Mouse (Mus musculus) T-helper 2 cell (primary cell): Measurements from ENCODE around the gene Cyp2c23.

ENCODE experiments used
- in situ Hi-C: fragments of 300-600 bp; cut with MboI, MseI; formaldehyde crosslinking; loops from one replicate; pipeline ENCODE4 v1.15.1; 2025; ENCODE audit warnings: high pct_unique_total_duplicates

The Cyp2c23 gene

DNA sequence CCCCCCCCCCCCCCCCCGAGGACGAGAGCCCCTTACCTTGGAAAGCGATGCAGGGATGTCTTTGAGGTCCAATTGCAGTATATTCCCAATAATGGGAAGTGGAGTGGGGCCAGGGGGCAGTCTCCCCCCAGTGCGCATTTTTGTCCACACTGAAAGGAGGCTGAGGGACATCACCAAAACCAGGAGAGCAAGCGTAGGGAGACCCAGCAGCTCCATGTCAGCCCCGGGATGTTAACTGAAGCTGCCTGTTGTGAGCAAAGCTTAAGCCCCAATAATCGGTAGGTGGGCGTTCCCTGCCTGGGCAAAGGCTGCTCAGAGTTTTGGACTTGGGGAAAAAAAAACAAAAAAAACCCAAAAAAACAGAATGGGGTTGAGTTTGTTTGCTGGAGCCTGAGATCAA, at the start of gene Cyp2c23:
Gene Cyp2c23 (minus strand): TSS at position 237 of the 400 bp plus-strand sequence.
- in situ Hi-C loops, result no loop called here

DNA sequence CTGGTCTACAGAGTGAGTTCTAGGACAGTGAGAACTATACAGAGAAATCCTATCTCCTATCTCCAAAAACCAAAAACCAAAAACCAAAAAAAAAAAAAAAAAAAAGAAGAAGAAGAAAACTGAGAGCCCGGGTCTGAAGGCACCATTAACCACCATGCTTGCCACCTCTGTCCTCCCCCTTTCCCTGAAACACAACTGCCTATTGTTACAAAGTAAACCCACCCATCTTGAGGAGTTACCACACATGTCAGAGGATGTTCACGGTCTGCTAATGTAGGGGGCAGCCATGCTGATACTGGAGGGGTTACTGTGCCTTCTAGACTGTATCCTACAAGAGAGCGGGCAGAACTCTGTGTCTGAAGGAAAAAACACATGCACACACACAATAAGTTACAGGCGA, 48.0 kb upstream of the Cyp2c23 start:
- in situ Hi-C loops, result no loop called here

GRCm38 (mm10) chr19:44076457-44076856, 47.4 kb upstream of the Cyp2c23 start:
- in situ Hi-C loops, result no loop called here

DNA sequence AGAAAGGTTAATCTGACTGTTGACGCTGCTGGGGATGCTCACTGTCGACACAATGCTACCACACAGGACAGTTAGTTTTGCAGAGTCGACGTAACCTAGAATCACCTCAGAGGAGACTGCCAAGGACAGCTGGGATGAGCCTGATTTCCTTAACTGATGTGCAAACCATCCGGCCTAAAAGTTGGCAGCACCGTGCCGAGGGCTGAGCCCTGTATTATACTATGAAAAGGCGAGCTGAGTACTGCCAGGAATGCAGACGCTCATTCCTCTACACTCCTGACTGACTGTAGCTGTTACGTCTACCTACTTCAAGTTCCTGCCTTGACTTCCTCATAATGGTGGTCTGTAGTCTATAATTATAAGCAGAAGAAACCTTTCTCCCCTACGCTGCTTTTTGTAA, 46.0 kb upstream of the Cyp2c23 start:
- in situ Hi-C loops, result no loop called here

- in situ Hi-C loops, result no loop called here
These were observed 42.2 kb upstream of the Cyp2c23 start for GRCm38 (mm10) chr19:44071166-44071565.

DNA sequence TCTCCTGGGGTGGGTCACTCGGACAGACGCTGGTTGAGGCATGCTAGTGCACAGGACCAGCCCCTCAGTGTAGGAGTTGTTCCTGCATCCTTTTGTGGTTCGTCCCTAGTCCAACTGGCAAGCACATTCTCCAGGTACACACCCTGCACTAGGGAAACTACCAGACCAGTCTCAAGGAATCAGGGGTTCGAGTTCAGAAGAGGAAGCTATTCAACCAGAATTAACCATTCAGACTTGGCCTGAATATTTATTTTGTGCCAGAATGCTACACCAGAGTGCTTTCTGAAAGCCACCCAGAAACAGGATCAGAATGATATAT, 40.9 kb upstream of the Cyp2c23 start:
- in situ Hi-C loops, result no loop called here

DNA sequence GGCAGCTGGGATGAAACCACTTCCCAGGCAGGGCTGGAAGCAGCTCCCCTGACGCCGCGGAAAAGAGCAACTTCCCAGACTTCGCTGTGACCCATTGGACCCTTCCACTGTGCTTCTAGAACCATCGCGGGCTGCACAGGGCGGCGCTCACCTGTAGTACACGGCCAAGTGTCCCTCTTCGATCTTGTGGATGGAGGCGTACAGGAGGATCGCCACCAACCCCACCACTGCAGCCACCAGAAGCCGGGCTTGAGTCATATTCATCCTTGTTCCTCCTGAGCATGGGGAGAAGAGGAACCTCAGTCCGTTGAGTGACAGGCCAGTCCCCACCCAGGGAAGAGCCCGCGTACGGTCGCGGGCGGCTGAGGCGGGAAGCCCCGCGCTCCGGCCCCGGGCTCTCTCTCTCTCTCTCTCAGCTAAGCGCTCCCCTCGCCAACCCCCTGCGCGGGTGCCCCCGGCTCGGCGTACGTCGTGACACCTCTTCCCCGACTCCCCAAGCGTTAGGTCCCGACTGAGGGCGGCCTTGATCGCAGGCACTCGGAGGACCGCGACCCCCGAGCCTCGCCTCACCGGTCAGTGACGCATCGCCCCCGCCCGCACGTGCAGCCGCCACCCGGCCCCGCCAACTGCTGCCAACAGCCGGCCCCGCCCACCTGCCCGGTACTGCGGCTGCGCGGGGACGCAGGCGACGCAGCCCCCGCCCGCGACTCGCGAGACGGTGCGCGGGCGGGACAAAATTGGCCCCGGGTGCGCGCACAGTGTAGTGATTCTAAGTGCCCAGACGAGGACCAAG, 40.3 kb upstream of the Cyp2c23 start, which contains the start of gene Erlin1:
Gene Erlin1 (minus strand): TSS at position 665 of the 793 bp plus-strand sequence.
- in situ Hi-C loops, result no loop called here

DNA sequence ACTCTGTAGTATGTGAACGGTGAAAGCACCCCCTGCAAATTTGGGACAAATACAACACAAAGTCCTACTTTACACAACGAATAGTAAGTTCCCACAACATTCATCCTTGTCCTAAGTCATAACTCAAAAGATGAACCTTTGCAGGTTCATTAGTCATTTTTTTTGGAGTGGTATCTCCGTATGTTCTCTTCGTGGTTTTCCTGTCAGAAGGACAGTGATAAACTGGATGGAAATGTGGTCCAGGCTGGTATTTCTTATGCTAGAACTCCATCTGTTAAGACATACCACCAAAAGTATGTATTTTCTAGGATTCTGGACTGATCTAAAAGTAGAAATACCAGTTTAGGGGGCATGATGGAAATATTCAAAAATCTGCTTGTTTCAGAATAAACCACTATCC, 39.2 kb upstream of the Cyp2c23 start:
- in situ Hi-C loops, result no loop called here

- in situ Hi-C loops, result no loop called here
These were observed 38.5 kb upstream of the Cyp2c23 start for GRCm38 (mm10) chr19:44067323-44068049.

DNA sequence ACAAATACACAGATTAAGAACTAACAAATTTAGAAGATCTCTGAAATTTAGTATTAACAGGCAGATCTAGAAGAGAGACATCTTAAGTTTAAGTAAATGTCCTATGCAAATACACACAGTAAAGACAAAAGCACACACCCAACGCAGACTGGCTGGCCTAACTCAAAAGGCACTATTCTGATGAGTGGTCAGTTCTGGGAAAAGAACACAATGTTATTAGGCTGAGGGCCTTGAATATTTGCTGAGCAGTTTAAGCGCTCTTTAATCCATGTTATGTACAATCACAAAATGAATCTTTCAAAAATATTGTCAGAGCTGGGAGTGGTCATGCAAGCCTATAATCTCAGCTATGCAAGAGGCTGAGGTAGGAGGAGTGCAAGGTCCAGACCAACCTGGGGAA, 35.7 kb upstream of the Cyp2c23 start:
- in situ Hi-C loops, result no loop called here

DNA sequence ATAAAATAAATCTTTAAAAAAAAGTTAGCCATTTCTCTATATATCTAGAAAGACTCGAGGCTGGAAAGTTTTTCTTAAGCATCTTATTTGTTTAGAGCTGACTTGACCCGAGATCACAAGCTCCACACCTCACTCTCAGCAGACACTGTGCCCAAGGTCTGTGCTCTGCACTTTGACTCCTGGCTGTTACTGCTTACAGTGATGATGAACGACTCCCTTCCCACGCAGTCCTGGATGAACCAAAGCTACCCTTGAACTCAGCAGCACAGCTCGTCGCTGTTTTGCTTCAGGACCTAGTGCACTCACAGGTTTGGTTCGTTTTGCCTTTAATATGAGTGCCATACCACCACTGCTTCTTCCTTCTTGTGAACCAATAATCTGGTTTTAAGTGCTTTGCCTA, 34.8 kb upstream of the Cyp2c23 start:
- in situ Hi-C loops, result no loop called here

GRCm38 (mm10) chr19:44060226-44060625, 31.2 kb upstream of the Cyp2c23 start:
- in situ Hi-C loops, result no loop called here

- in situ Hi-C loops, result no loop called here
These were observed 26.3 kb upstream of the Cyp2c23 start for GRCm38 (mm10) chr19:44055173-44055826.

- in situ Hi-C loops, result no loop called here
These were observed 21.4 kb upstream of the Cyp2c23 start for GRCm38 (mm10) chr19:44050388-44050787.

GRCm38 (mm10) chr19:44049282-44049681, 20.3 kb upstream of the Cyp2c23 start:
- in situ Hi-C loops, result no loop called here

- in situ Hi-C loops, result no loop called here
These were observed 16.8 kb upstream of the Cyp2c23 start for GRCm38 (mm10) chr19:44045847-44046246.

- in situ Hi-C loops, result no loop called here
These were observed 13.1 kb upstream of the Cyp2c23 start for GRCm38 (mm10) chr19:44042121-44042520.

- in situ Hi-C loops, result no loop called here
These were observed 4.4 kb upstream of the Cyp2c23 start for GRCm38 (mm10) chr19:44033396-44033795.

DNA sequence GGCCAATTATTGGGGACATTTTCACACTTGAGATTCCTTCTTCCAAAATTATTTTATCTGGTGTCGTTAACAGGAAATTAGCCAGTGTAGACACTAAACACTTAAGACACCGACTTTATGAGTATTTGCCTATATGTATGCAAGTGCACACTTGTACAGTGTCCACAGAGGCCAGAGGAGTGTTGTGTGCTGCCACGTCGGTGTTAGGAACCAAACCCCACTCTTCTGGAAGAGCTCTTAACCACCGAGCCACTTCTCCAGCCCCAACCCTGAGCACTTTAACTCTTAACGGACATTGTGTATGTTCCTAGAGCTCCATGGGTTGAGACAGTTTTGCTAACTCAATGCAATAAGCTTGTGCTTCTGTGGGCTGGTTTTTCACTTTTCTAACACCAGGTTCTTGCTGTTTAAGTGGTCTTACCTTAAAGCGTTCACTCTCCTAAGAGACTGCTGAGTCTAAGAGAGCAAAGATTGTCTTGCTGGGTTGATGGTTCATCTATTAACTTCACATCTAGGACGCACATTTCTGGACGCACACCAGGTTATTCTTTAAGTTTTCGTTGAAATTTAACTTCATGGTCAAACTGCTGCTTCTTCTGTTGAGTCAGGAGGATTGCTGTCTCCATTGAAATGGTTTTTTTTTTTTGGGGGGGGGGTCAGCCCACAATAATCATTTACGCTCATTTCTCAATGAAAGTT, 3.2 kb upstream of the Cyp2c23 start:
- in situ Hi-C loops, result no loop called here

DNA sequence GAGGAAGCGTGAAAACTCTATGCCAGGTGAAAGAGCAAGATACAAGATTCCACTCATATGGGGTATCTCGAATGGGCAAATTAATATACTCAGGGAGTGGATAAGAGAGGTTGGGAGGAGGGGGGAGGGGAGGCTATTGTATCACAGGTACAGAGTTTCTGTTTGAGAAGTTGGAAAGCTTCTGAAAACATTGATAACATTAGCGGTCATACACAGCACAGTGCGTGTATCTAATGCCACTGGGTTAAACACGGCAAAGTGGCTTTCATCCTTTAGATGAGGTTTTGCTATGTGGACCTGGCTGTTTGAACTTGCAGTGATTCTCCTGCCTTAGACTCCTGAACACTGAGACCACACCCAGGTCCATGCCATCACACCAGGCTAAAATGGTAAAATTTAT, 1.0 kb upstream of the Cyp2c23 start:
- in situ Hi-C loops, result no loop called here

DNA sequence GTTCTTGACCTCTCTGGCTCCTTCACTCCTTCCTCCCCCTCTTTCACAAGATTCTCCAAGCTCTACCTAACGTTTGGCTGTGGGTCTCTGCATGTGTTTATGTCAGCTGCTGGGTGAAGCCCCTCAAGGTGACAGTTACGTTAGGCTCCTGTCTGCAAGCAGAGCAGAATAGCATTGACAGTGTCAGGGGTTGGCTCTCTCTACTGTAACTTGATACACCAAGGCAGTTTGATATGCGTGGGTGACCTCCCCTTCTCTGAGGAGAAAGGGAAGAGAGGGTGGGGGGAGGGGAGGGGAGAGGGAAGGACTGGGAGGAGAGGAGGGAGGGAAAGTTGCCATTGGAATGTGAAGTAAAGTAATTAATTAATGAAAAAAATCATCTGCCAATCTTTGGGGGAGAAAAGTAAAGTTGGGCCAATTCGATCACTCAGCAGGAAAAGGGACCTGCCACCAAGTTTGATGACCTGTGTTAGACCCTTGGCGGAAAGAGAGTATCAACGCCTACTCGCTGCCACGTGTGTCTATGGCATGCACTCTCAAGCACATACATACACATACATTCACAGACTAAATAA, 2.0 kb downstream of the Cyp2c23 start:
- in situ Hi-C loops, result no loop called here
